Mouse (Mus musculus) splenic B cell, adult 2 months (primary cell): Measurements from ENCODE around the gene Noa1.
A peak's percentile ranks its signal among the peaks of the same experiment; 100 is the strongest.

Experiments
- DNase-seq: peaks from one replicate; pipeline ENCODE4 v3.0.0-alpha.2; 2011; ENCODE audit warnings: low read depth, low spot score
- H3K27me3 ChIP-seq: 2 replicates; pipeline ENCODE4 v1.6.1; 2012; ENCODE audit warnings: mild to moderate bottlenecking, low read length, moderate library complexity, mixed read lengths; ENCODE audit not compliant: control insufficient read depth, poor library complexity, insufficient read depth, severe bottlenecking
- H3K36me3 ChIP-seq: 2 replicates; pipeline ENCODE4 v1.6.1; 2012; ENCODE audit warnings: mild to moderate bottlenecking, low read length, moderate library complexity, mixed read lengths; ENCODE audit not compliant: control insufficient read depth, poor library complexity, insufficient read depth, severe bottlenecking

Noa1 gene

DNA sequence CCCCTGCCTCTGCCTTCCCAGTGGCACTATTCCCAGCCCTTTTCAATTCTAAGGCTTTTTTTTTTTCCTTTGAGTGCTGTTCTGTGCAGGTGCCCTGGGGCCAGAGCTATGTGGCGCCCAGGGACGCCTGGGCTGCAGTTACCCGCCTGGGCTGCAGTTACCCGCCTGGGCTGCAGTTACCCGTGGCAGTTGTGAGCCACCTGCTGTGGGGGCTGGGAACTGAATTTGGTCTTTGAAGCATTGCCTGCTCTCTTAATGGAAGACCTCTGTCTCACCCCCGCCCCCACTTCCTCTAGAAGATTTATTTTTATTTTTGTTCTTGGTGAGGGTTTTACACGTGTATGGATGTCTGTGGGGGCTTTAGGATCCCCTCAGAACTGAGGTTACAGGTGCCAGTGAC is 36.7 kb downstream of the Noa1 start:
- H3K36me3 ChIP-seq = peaks cover 20% of the 10 kb centered on the region
- peak; percentile 79 for DNase-seq

DNA sequence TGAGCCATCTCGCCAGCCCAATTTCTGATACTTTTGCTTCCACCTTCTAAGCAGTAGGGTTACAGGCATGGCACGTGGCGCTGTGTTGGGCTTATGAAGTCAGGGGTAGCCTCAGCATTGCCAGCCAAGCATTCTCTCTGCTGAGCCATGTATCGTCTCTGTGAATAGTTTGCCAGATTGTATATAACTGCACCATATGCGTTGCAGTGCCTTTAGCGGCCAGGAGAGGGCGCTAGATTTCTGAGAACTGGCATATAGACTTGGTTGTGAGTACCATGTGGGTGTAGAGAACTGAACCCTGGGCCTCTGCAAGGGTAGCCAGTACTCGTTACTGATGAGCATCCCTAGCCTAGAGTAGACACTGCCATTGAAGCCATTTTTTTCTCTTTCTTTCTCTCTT is 40.5 kb downstream of the Noa1 start:
- DNase-seq = peak; percentile 48
- Histone ChIP-seq H3K36me3 (peaks cover 6% of the 10 kb centered on the region; the same call in 1 of the 2 replicates), H3K27me3 (no peaks in the 10 kb centered on the region)

More for the DNA sequence above, 36.7 kb downstream of the Noa1 start:
- no peaks in the 10 kb centered on the region for H3K27me3 ChIP-seq

GRCm38 (mm10) chr5:77267957-77268624 is 41.8 kb downstream of the Noa1 start:
- DNase-seq = no peak
- Histone ChIP-seq H3K36me3 (peaks cover 6% of the 10 kb centered on the region; the same call in 1 of the 2 replicates), H3K27me3 (no peaks in the 10 kb centered on the region)

GRCm38 (mm10) chr5:77267441-77267840 is 42.4 kb downstream of the Noa1 start:
- no peaks in the 10 kb centered on the region for H3K27me3 ChIP-seq
- peaks cover 6% of the 10 kb centered on the region; the same call in 1 of the 2 replicates for H3K36me3 ChIP-seq
- DNase-seq = no peak

GRCm38 (mm10) chr5:77266886-77267401 is 42.9 kb downstream of the Noa1 start:
- DNase-seq = peak; percentile 68
- H3K36me3 ChIP-seq = peaks cover 6% of the 10 kb centered on the region; the same call in 1 of the 2 replicates
- H3K27me3 ChIP-seq = no peaks in the 10 kb centered on the region

DNA sequence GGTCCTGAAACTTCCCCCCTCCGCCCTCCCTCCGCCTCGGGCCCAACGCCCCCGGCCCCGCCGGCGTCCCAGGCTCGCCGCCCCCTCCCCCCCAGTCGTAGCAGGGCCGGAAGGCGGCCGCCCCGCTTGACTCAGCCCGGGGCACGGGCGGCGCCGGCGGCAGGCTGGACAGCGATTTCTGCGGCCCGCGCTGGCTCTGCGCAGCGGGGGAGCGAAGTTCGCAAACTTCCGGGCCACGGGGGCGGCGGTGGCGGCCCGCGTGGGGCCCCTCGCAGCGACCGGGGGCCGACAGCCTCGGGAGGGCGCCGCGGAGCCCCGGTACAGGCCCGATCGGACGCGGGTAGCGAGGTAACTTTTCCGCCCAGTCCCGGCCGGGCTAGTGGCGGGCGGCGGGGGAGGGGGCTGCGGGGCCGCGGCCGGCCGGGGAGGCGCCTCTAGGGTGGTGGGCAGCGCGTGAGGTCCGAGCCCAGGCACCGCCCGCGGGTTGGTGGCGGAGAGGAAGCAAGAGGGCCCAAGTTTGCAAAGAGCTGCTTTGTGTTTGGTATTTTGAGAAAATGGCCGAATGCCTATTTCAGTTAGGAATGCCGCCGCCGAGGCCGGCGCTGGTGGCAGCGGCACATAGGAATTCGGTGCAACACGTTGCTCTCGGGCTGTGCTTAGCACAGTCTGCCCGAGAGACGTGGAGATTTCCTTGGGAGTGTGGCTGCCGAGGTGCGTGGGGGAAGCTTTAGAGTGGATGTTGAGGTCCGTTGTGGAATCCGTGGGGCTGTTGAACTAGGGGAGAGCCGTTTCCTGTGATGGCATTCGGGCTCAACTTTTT is 43.6 kb downstream of the Noa1 start:
- Histone ChIP-seq H3K36me3 (peaks cover 6% of the 10 kb centered on the region; the same call in 1 of the 2 replicates), H3K27me3 (no peaks in the 10 kb centered on the region)
- DNase-seq = peak; percentile 60

- Histone ChIP-seq H3K36me3 (peaks cover 6% of the 10 kb centered on the region; the same call in 1 of the 2 replicates), H3K27me3 (no peaks in the 10 kb centered on the region)
- peak; percentile 74 for DNase-seq
These were observed 44.2 kb downstream of the Noa1 start for GRCm38 (mm10) chr5:77265671-77266065.

DNA sequence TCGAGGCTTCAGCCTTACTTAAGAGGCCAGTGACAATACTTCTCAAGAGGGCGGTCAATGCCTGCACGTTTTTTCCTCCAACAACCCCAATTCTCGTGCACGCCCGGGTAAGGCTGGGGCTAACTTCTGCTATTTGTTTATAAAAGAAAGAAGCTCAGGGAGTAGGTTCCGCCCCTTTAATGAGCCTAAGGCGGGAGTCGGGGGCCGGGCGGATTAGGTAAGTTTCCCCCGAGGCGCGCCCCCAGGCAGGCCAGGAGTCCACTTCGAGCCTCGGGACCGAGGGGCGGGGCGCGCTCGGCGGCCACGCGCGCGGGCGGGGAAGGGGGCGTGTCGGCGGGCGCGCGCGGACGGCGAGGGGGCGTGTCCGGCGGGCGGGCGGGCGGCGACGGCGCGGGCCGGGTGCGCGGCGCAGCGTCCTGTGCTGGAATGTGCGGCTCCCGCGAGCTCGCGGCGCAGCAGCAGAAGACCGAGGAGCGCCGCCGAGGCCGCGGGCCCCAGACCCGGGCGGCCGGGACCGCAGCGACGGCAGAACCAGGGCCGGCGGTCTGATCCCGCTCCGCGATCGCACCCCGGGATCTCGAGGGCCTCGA is 44.7 kb downstream of the Noa1 start, which contains the start of gene Rest:
Gene Rest, plus strand, starts transcription at position 411 of the 590 bp plus-strand sequence.
- DNase-seq = peak; percentile 76
- Histone ChIP-seq H3K27me3 (no peaks in the 10 kb centered on the region), H3K36me3 (peaks cover 6% of the 10 kb centered on the region; the same call in 1 of the 2 replicates)

DNA sequence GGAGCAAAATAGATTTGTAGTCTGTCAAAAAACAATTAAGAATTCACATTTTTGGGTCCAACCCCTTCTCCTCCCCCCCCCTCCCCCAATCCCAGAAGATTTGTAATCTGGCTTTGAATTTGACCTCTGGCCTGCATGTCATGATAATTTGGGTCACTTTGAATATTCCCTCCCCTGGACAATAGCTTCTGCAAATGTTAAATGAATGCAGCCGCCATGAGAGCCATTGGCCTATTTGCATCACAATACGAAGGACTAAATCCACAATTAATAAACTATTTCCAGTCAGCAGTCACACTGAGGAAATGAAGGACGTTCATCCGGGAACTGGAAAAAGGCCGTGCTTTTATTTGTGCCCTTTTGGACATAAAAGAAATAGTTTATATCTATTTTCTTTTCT is 47.8 kb downstream of the Noa1 start:
- no peak for DNase-seq
- Histone ChIP-seq H3K36me3 (no peaks in the 10 kb centered on the region), H3K27me3 (no peaks in the 10 kb centered on the region)

DNA sequence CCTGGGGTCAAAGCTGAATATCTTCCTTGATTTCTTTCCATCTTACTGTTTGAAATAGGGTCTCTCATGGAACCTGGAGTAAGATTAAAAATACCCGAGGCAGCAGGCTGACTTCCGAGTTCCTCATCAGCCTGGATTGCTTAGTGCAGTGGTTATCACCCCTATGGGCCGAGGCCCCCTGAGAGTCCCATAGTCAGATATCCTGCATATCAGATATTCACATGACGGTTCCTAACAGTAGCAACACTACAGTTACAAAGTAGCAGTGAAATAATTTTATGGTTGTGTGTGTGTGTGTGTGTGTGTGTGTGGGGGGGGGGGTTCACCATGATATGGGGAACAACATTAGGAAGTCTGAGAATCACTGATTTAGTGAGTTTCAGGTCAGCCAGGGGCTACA is 48.7 kb downstream of the Noa1 start:
- no peak for DNase-seq

DNA sequence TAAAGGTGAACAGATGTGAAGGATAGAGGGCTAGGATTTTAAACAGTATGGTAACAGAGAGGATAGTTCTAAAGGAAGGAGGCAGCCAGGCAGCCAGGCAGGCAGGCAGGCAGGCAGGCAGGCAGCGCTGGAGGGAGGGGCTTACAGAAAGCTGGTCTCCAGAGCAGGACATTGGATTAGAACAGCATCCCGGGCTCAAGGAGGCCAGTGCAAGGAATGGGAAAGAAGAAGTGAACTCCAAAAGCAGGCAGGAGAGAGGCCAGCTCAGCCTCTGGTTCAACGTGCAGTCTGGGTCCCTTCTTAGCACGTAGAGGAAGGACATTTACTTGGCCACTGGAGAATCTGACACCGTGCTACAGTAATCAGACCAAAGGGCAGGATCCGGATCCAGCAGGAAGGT is 49.7 kb downstream of the Noa1 start:
- no peak for DNase-seq
- Histone ChIP-seq H3K36me3 (no peaks in the 10 kb centered on the region), H3K27me3 (no peaks in the 10 kb centered on the region)

More for the DNA sequence above, 48.7 kb downstream of the Noa1 start:
- no peaks in the 10 kb centered on the region for H3K27me3 ChIP-seq
- H3K36me3 ChIP-seq = no peaks in the 10 kb centered on the region

GRCm38 (mm10) chr5:77259315-77259714 is 50.6 kb downstream of the Noa1 start:
- DNase-seq = no peak
- no peaks in the 10 kb centered on the region for H3K27me3 ChIP-seq
- H3K36me3 ChIP-seq = no peaks in the 10 kb centered on the region

GRCm38 (mm10) chr5:77257603-77258002 is 52.3 kb downstream of the Noa1 start:
- Histone ChIP-seq H3K36me3 (no peaks in the 10 kb centered on the region), H3K27me3 (no peaks in the 10 kb centered on the region)
- DNase-seq = no peak

- Histone ChIP-seq H3K36me3 (no peaks in the 10 kb centered on the region), H3K27me3 (no peaks in the 10 kb centered on the region)
- no peak for DNase-seq
These were observed 55.5 kb downstream of the Noa1 start for GRCm38 (mm10) chr5:77254402-77254801.

- Histone ChIP-seq H3K27me3 (no peaks in the 10 kb centered on the region), H3K36me3 (no peaks in the 10 kb centered on the region)
- DNase-seq = peak; percentile 85
These were observed 56.7 kb downstream of the Noa1 start for GRCm38 (mm10) chr5:77253154-77253553.
